Mouse (Mus musculus): Measurements from ENCODE around the gene Ncoa3. TPM values are rescaled to one million over a fixed set of nuclear protein-coding genes. Genes with fewer than 3 reads are reported as not detected.

Ncoa3 gene
- polyA plus RNA-seq, 1 experiment: 10.8 TPM

DNA sequence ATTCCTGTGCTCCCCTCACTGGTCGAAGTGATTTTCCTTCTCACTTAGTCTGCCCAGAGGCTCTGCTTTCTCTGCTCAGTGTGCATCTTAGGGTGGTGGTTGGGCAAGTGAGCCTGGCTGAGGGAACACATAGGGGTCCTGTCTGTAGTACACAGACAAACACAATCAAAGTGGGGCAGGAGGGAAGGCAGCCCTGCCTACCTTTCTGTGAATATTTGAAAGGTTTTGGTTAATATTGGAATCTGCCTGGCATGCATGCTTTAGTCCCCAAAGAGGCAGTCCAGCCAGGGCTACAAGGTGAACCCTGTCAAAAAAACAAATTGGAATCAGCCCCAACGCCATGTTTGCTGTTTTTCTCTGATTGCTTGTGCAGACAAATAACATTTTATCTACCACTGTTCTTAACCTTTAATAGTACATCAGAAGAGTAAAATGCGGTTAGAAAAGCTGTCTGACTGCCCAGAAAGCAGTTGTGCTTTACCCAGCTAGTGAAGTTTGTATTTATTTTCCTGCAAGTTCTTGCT is 42.6 kb downstream of the Ncoa3 start:
- TF ChIP-seq CTCF (IDR thresholded peaks at IDR 0.05; ENCODE audit: control insufficient read depth, insufficient read depth, insufficient replicate concordance, low read depth, low read length) (no peak), POLR2A (IDR thresholded peaks at IDR 0.05; ENCODE audit: control insufficient read depth, low read depth, low read length) (no peak)
- H3K4me3 ChIP-seq (ENCODE audit: control insufficient read depth, low read depth, low read length): no peak overlapping the region
- H3K4me1 ChIP-seq (ENCODE audit: control insufficient read depth, insufficient read depth, low read length): peaks cover 5% of the 10 kb centered on the region
- H3K27me3 ChIP-seq (ENCODE audit: control insufficient read depth, insufficient read depth, low read length): no peaks in the 10 kb centered on the region
- no peak overlapping the region for H3K27ac ChIP-seq (ENCODE audit: control insufficient read depth, insufficient read depth, low read depth, low read length)
- no peaks in the 10 kb centered on the region for H3K36me3 ChIP-seq (ENCODE audit: control insufficient read depth, insufficient read depth, low read length)

DNA sequence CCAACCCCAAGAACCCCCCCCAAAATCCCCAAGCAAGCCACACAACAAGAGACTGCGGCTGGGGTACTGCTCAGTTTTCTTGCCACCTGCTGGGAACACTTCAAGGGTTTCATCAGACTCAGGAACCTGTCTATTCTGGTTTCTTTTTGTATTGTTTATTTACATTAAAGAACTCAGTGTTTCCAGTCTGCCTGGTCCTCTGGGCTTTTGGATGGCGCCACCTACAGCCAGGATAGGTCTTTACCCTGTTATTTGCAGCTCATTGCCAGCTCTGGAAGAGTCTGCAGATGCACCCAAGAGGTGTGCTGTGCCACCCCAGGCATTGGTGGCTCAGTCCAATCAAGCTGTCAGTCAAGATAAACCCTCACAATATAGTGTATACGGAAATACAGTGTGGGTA is 43.3 kb downstream of the Ncoa3 start:
- H3K27ac ChIP-seq (ENCODE audit: control insufficient read depth, insufficient read depth, low read depth, low read length): no peak overlapping the region
- H3K36me3 ChIP-seq (ENCODE audit: control insufficient read depth, insufficient read depth, low read length): no peaks in the 10 kb centered on the region
- H3K4me3 ChIP-seq (ENCODE audit: control insufficient read depth, low read depth, low read length): no peak overlapping the region
- H3K27me3 ChIP-seq (ENCODE audit: control insufficient read depth, insufficient read depth, low read length): no peaks in the 10 kb centered on the region
- peaks cover 2% of the 10 kb centered on the region for H3K4me1 ChIP-seq (ENCODE audit: control insufficient read depth, insufficient read depth, low read length)
- no peak for TF ChIP-seq POLR2A (IDR thresholded peaks at IDR 0.05; ENCODE audit: control insufficient read depth, low read depth, low read length)
- peak; percentile 28; the same call in 1 of the 2 replicates for TF ChIP-seq CTCF (IDR thresholded peaks at IDR 0.05; ENCODE audit: control insufficient read depth, insufficient read depth, insufficient replicate concordance, low read depth, low read length)

DNA sequence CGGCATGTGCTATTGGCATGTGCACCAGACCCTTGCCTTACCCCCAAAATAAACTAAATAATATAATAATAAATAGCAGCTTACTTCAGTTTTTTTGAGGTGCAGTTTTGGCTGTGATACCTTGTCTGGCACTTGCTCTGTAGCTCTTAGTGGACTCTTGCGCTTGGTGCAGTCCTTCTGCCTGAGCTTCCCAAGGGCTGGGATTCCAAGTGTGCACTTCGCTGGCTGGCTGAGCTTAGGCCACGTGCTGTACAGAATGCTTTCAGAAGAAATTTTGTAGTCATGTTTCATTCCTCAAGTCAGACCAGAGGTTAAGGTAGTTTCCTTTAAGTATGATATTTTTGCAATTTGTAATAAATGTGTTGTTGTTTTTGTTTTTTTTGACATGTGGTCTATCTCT is 47.2 kb downstream of the Ncoa3 start:
- no peaks in the 10 kb centered on the region for H3K4me1 ChIP-seq (ENCODE audit: control insufficient read depth, insufficient read depth, low read length)
- no peak for TF ChIP-seq CTCF (IDR thresholded peaks at IDR 0.05; ENCODE audit: control insufficient read depth, insufficient read depth, insufficient replicate concordance, low read depth, low read length)

DNA sequence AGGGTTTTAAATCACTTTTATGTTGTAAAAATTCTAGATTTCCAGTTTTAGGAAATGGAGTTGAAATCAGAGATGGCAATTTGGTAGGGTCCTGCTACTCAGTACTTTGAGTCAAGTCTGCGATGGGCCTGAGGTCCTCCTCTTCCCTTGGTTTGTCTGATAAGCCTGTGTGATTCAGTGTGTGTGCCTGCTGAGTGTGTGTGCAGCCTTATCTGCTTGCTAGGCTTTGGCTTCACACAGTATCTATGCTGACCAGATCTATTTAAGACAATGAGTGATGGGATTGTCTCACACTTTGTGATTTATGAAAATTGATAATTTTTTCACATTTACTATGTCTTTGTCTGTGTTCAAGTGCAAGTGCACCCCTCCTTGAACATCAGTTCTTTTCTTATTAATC is 50.1 kb downstream of the Ncoa3 start:
- Histone ChIP-seq H3K36me3 (ENCODE audit: control insufficient read depth, insufficient read depth, low read length) (no peaks in the 10 kb centered on the region), H3K27ac (ENCODE audit: control insufficient read depth, insufficient read depth, low read depth, low read length) (no peak overlapping the region), H3K27me3 (ENCODE audit: control insufficient read depth, insufficient read depth, low read length) (no peaks in the 10 kb centered on the region), H3K4me3 (ENCODE audit: control insufficient read depth, low read depth, low read length) (no peak overlapping the region), H3K4me1 (ENCODE audit: control insufficient read depth, insufficient read depth, low read length) (no peaks in the 10 kb centered on the region)
- TF ChIP-seq POLR2A (IDR thresholded peaks at IDR 0.05; ENCODE audit: control insufficient read depth, low read depth, low read length) (no peak), CTCF (IDR thresholded peaks at IDR 0.05; ENCODE audit: control insufficient read depth, insufficient read depth, insufficient replicate concordance, low read depth, low read length) (no peak)

More for the DNA sequence above, 47.2 kb downstream of the Ncoa3 start:
- no peak overlapping the region for H3K4me3 ChIP-seq (ENCODE audit: control insufficient read depth, low read depth, low read length)
- no peak overlapping the region for H3K27ac ChIP-seq (ENCODE audit: control insufficient read depth, insufficient read depth, low read depth, low read length)
- H3K27me3 ChIP-seq (ENCODE audit: control insufficient read depth, insufficient read depth, low read length): no peaks in the 10 kb centered on the region
- H3K36me3 ChIP-seq (ENCODE audit: control insufficient read depth, insufficient read depth, low read length): no peaks in the 10 kb centered on the region

DNA sequence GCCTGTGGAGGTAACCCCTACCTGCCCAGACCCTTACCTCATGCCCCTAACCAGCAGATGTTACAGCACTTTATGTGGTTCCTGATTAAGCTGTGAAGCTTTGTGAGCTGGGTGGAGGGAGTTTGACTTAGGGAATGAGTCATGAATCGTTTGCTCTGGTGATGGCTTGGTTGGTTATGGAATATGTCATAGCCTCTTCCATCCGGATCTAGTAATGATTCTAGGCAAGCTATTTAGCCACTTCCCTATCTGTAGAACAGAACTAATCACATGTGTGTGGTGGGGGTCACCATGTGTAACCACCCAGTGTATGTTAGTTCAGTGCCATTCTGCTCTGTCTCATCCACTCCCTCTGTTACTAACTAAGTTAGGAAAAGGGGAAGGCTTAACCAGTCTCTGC is 52.6 kb downstream of the Ncoa3 start:
- Histone ChIP-seq H3K4me3 (ENCODE audit: control insufficient read depth, low read depth, low read length) (no peak overlapping the region), H3K27ac (ENCODE audit: control insufficient read depth, insufficient read depth, low read depth, low read length) (no peak overlapping the region), H3K27me3 (ENCODE audit: control insufficient read depth, insufficient read depth, low read length) (no peaks in the 10 kb centered on the region), H3K4me1 (ENCODE audit: control insufficient read depth, insufficient read depth, low read length) (no peaks in the 10 kb centered on the region), H3K36me3 (ENCODE audit: control insufficient read depth, insufficient read depth, low read length) (peaks cover 2% of the 10 kb centered on the region)
- TF ChIP-seq CTCF (IDR thresholded peaks at IDR 0.05; ENCODE audit: control insufficient read depth, insufficient read depth, insufficient replicate concordance, low read depth, low read length): no peak
- no peak for TF ChIP-seq POLR2A (IDR thresholded peaks at IDR 0.05; ENCODE audit: control insufficient read depth, low read depth, low read length)

DNA sequence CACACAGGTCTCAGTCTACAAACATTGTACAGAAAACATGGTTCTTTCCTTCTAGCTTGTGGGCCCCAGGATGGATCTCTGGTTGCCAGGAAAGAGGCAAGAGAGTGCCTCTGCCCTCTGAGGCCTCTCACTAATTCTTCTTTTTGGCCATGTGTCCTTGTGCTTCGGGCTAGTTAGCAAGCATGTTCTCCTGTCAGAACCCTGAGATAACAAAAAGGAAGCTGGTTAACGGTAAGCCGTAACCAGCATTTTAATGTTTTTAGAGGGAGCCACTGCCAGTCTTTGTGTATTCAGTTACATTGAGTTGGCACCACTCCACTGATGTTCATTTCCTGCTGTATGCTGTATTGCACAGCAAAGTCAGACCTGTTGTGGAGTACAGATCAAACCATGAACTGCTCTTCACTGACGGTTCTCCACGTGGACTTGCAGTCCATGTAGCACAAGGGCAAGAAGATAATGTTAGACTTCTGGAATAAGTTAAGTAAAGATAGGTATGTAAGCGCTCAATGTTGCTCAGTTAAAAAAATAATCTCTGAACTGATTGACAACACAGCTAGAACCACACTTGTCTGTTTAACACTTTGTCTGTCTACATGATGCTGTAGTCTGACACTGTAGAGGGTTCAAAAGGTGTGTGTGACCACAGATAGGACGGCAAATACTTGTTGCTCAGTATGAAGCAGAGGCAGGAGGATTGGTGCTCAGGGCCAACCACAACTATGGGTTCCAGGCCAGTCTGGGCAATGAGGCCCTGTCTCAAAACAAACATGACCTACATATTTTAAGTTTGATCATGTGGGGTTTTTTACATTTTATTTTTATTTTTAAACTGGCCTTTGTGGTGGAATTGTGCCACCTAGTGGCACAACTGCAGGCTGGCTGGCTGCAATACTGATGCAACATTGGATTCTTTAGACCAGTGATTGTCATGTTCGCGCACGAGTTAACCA is 53.4 kb downstream of the Ncoa3 start:
- TF ChIP-seq CTCF (IDR thresholded peaks at IDR 0.05; ENCODE audit: control insufficient read depth, insufficient read depth, insufficient replicate concordance, low read depth, low read length) (peak; percentile 28; the same call in 1 of the 2 replicates), POLR2A (IDR thresholded peaks at IDR 0.05; ENCODE audit: control insufficient read depth, low read depth, low read length) (no peak)
- no peak overlapping the region for H3K27ac ChIP-seq (ENCODE audit: control insufficient read depth, insufficient read depth, low read depth, low read length)
- peaks cover 2% of the 10 kb centered on the region for H3K36me3 ChIP-seq (ENCODE audit: control insufficient read depth, insufficient read depth, low read length)
- H3K4me3 ChIP-seq (ENCODE audit: control insufficient read depth, low read depth, low read length): no peak overlapping the region
- H3K27me3 ChIP-seq (ENCODE audit: control insufficient read depth, insufficient read depth, low read length): no peaks in the 10 kb centered on the region
- no peaks in the 10 kb centered on the region for H3K4me1 ChIP-seq (ENCODE audit: control insufficient read depth, insufficient read depth, low read length)

DNA sequence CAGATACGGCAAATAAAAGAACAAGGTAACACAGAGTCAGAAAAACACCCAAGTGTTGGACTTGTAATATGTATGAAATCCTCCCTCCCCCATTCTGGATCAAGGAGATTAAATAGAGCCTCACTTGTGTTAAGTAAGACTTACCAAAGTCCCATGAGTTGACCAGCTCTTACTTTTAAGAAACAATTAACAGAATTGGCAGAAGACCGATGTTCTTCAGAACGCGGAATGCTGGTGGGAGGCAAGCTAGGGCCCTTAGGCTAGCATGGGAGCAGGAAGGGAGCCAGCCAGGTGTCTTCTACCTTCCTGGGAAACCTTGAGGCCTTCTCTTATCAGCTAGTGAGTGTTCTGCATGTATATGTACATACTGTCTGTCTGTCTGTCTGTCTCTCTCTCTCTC is 55.5 kb downstream of the Ncoa3 start:
- no peak for TF ChIP-seq CTCF (IDR thresholded peaks at IDR 0.05; ENCODE audit: control insufficient read depth, insufficient read depth, insufficient replicate concordance, low read depth, low read length)
- no peak for TF ChIP-seq POLR2A (IDR thresholded peaks at IDR 0.05; ENCODE audit: control insufficient read depth, low read depth, low read length)
- H3K4me1 ChIP-seq (ENCODE audit: control insufficient read depth, insufficient read depth, low read length): no peaks in the 10 kb centered on the region
- no peaks in the 10 kb centered on the region for H3K27me3 ChIP-seq (ENCODE audit: control insufficient read depth, insufficient read depth, low read length)
- no peak overlapping the region for H3K4me3 ChIP-seq (ENCODE audit: control insufficient read depth, low read depth, low read length)
- no peak overlapping the region for H3K27ac ChIP-seq (ENCODE audit: control insufficient read depth, insufficient read depth, low read depth, low read length)
- peaks cover 3% of the 10 kb centered on the region for H3K36me3 ChIP-seq (ENCODE audit: control insufficient read depth, insufficient read depth, low read length)
